In the genomic region with DNA sequence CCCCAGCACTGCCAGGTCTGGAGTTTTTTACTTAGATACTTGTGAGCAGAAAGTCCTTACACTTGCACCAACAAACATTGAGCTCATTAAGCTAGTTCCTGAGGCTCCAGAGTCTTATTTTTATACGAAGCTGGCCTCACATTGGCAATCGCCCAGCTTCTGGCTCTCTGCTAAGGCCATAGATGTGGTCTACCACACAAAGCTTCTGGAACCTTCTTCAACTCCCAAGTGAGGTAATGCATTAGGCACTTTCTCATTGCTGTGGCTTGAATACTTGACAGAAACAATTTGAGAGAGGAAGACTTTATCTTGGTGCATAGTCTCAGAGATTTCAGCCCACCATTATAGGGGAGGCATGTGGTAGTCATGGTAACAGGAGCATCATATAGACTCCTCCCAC, we compare ENCODE assay signal across 24 mouse cellular contexts. TPM values are rescaled to one million over a fixed set of nuclear protein-coding genes. Genes with fewer than 3 reads are reported as not detected.
DNase-seq lines count a peak whose midpoint lies in the region; ATAC-seq lines count a peak whose summit lies in the region.
"Had no signal": no experiment of that assay in that cellular context is flagged by ENCODE, and none has a peak within 500 bp of the region (broad histone marks: within the 10 kb centered on the region; RNA-seq: fewer than 3 reads in every experiment).

No protein-coding gene starts in this region.

- H3K4me1 ChIP-seq in embryonic facial prominence, embryonic 14.5 days (ENCODE audit: control insufficient read depth, insufficient read depth, low read length) = no peaks in the 10 kb centered on the region
- peaks cover 18% of the 10 kb centered on the region for H3K4me1 ChIP-seq in embryonic facial prominence, embryonic 10.5 days

- no peak overlapping the region for H3K4me2 ChIP-seq in embryonic facial prominence, embryonic 14.5 days (ENCODE audit: low read depth, low read length)
- H3K4me2 ChIP-seq: embryonic facial prominence, embryonic 12.5 days; embryonic facial prominence, embryonic 15.5 days; forebrain, embryonic 13.5 days; forebrain, embryonic 15.5 days had no signal

- DNase-seq in embryonic facial prominence, embryonic 14.5 days (ENCODE audit: low spot score) = peak; percentile 45
- no peak for DNase-seq in embryonic facial prominence, embryonic 10.5 days (ENCODE audit: low spot score)
- DNase-seq in 3T3-L1 (ENCODE audit: low read depth, low spot score) = peak; percentile 27
- peak; percentile 21 for DNase-seq in NIH3T3 (ENCODE audit: low read depth)
- peak; percentile 19 for DNase-seq in fibroblast of lung, adult 2 months (ENCODE audit: low read depth)
- DNase-seq in gastrocnemius, postnatal 25 days = no peak
- no peak for DNase-seq in layer of hippocampus, adult 9-11 months
- DNase-seq: adrenal gland, adult 2 months; adrenal gland, postnatal 10 days; adrenal gland, postnatal 25 days; cerebellum, adult 11 months; cerebellum, adult 18-20 months; cerebellum, adult 8-10 months; cerebellum, adult 9-11 months; cerebellum, postnatal 36 days; embryo, embryonic 11 days had no signal

- H3K4me3 ChIP-seq in embryonic facial prominence, embryonic 14.5 days (ENCODE audit: low read depth, low read length) = no peak overlapping the region
- no peak overlapping the region for H3K4me3 ChIP-seq in embryonic facial prominence, embryonic 10.5 days
- H3K4me3 ChIP-seq: embryonic facial prominence, embryonic 12.5 days; embryonic facial prominence, embryonic 15.5 days; erythroblast, embryonic 14.5 days; forebrain, embryonic 13.5 days; forebrain, embryonic 15.5 days had no signal

- no peak overlapping the region for H3K9ac ChIP-seq in embryonic facial prominence, embryonic 14.5 days (ENCODE audit: low read depth, low read length)
- H3K9ac ChIP-seq: embryonic facial prominence, embryonic 12.5 days; embryonic facial prominence, embryonic 15.5 days; forebrain, embryonic 13.5 days; forebrain, embryonic 15.5 days; forebrain, postnatal 0 days had no signal

- 65% methylated on average over 2 of the region's 2 CpGs for WGBS in embryonic facial prominence, embryonic 14.5 days
- 83% methylated on average over 2 of the region's 2 CpGs for WGBS in embryonic facial prominence, embryonic 10.5 days

- no peaks in the 10 kb centered on the region for H3K9me3 ChIP-seq in embryonic facial prominence, embryonic 14.5 days (ENCODE audit: control insufficient read depth, low read length)
- no peaks in the 10 kb centered on the region for H3K9me3 ChIP-seq in embryonic facial prominence, embryonic 10.5 days
- H3K9me3 ChIP-seq: embryonic facial prominence, embryonic 12.5 days; embryonic facial prominence, embryonic 15.5 days; forebrain, embryonic 13.5 days; forebrain, embryonic 15.5 days had no signal

- no peaks in the 10 kb centered on the region for H3K36me3 ChIP-seq in embryonic facial prominence, embryonic 14.5 days (ENCODE audit: control insufficient read depth, insufficient read depth, low read length)
- H3K36me3 ChIP-seq in embryonic facial prominence, embryonic 10.5 days (replicated peaks) = no peaks in the 10 kb centered on the region
- H3K36me3 ChIP-seq: embryonic facial prominence, embryonic 12.5 days; embryonic facial prominence, embryonic 15.5 days; forebrain, embryonic 15.5 days had no signal

- H3K27me3 ChIP-seq in embryonic facial prominence, embryonic 14.5 days (replicated peaks; ENCODE audit: control insufficient read depth, insufficient read depth, low read length) = peaks cover 17% of the 10 kb centered on the region
- peaks cover 17% of the 10 kb centered on the region for H3K27me3 ChIP-seq in embryonic facial prominence, embryonic 10.5 days (replicated peaks; ENCODE audit: low read depth, poor library complexity, severe bottlenecking)

- H3K27ac ChIP-seq in embryonic facial prominence, embryonic 14.5 days (replicated peaks; ENCODE audit: low read depth, low read length) = no peak overlapping the region
- no peak overlapping the region for H3K27ac ChIP-seq in embryonic facial prominence, embryonic 10.5 days (replicated peaks)
- H3K27ac ChIP-seq: embryonic facial prominence, embryonic 12.5 days; embryonic facial prominence, embryonic 15.5 days; forebrain, embryonic 13.5 days had no signal

- no peak for ATAC-seq in embryonic facial prominence, embryonic 14.5 days (ENCODE audit: low read depth)

RNA-seq across cellular contexts. Expression of a gene that starts 23.4 kb away (rescaled TPM):
- polyA plus RNA-seq in embryonic facial prominence, embryonic 14.5 days (2014; fragmentation: Nextera tagmentation; extraction: Ambion mirVana) = 13.7 and 15.7 TPM in 2 replicates
- 61.1 and 63.8 TPM in 2 replicates for polyA plus RNA-seq in embryonic facial prominence, embryonic 10.5 days (2016; fragmentation: Nextera tagmentation; extraction: Ambion mirVana)
- total RNA-seq in gastrocnemius, postnatal 25 days (2021) = 10 to 100 TPM; 32.5 to 36.8 TPM
- total RNA-seq: common myeloid progenitor, adult 5-6 weeks; MEL had no signal
- polyA plus RNA-seq: erythroblast, embryonic 14.5 days had no signal

Comparison
In these comparisons a context has a peak if more than half of its experiments do, and no peak if none do; other contexts are left out.
1. DNase-seq: peak in embryonic facial prominence, embryonic 14.5 days (single experiment), 3T3-L1 (single experiment), NIH3T3 (single experiment) and fibroblast of lung, adult 2 months (single experiment); none in embryonic facial prominence, embryonic 10.5 days (single experiment), gastrocnemius, postnatal 25 days (single experiment) and layer of hippocampus, adult 9-11 months (single experiment).